Mouse (Mus musculus): ENCODE data around the gene Slc17a5.

DNA sequence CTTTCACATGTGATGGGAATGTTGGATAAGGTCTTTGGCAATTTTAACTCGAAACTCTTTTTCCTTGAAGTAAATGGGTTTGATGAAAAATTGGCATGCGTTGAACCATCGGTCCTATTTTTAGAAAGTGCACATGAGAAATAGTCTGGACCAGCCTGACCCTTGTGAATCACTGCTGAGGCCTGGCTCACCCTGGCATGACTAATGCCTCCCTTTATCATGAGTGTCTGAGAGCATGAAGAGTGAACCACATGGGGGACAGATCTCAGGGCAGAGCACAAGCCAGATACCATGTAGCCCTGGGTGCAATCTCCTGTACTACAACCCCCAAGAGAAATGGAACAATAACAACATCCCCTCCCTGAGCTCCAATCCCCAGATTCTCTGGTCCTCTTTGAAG lies 46.1 kb upstream of the Slc17a5 start:
- TF ChIP-seq GATA1 (IDR thresholded peaks at IDR 0.05; ENCODE audit: low read length) (no peak), TAL1 (IDR thresholded peaks at IDR 0.05; ENCODE audit: low read length) (no peak)

Data from erythroblast, embryonic 14.5 days (primary cell).